Mouse (Mus musculus) kidney, embryonic 15.5 days (tissue): ENCODE measurements at regions not wholly inside any gene's neighbourhood (a gene's known extent, or its start where the extent isn't known, plus 50 kb on each side); places are given as distances from the start of the nearest gene placed in this dataset.

ENCODE experiments used
- ATAC-seq: fragments of 200-750 bp; cut with Nextera tagmentation; replicated peaks from 2 replicates; pipeline ENCODE4 v1.8.0; 2017; ENCODE audit warnings: moderate TSS enrichment; ENCODE audit not compliant: low FRiP score
- H3K27ac ChIP-seq: fragments of 300-500 bp; sonication (generic); 2 replicates; pipeline ENCODE4 v1.5.1; 2015; ENCODE audit warnings: mild to moderate bottlenecking, inconsistent platforms
- H3K27me3 ChIP-seq: fragments of 300-500 bp; sonication (generic); 2 replicates; pipeline ENCODE4 v1.6.1; 2015; ENCODE audit warnings: inconsistent platforms
- H3K36me3 ChIP-seq: fragments of 300-500 bp; sonication (generic); 2 replicates; pipeline ENCODE4 v1.6.1; 2015; ENCODE audit warnings: inconsistent platforms
- H3K4me1 ChIP-seq: fragments of 300-500 bp; sonication (generic); 2 replicates; pipeline ENCODE4 v1.6.1; 2015; ENCODE audit warnings: inconsistent platforms
- H3K4me2 ChIP-seq: fragments of 300-500 bp; sonication (generic); 2 replicates; pipeline ENCODE4 v1.6.1; 2015; ENCODE audit warnings: moderate library complexity, mild to moderate bottlenecking, inconsistent platforms
- H3K4me3 ChIP-seq: fragments of 300-500 bp; sonication (generic); replicated peaks from 2 replicates; pipeline ENCODE4 v1.5.1; 2015; ENCODE audit warnings: mild to moderate bottlenecking, inconsistent platforms
- H3K9ac ChIP-seq: fragments of 300-500 bp; sonication (generic); 2 replicates; pipeline ENCODE4 v1.6.1; 2015; ENCODE audit warnings: mild to moderate bottlenecking, inconsistent platforms
- H3K9me3 ChIP-seq: fragments of 300-500 bp; sonication (generic); replicated peaks from 2 replicates; pipeline ENCODE4 v1.6.1; 2016; ENCODE audit warnings: inconsistent platforms
- WGBS: fragments of 180-500 bp; shearing (Covaris S2); methylation state at CpG from one replicate; pipeline ENCODE4 v1.1.7; 2015; ENCODE audit warnings: mixed read lengths; 5-methylcytosine and 5-hydroxymethylcytosine counted together

DNA sequence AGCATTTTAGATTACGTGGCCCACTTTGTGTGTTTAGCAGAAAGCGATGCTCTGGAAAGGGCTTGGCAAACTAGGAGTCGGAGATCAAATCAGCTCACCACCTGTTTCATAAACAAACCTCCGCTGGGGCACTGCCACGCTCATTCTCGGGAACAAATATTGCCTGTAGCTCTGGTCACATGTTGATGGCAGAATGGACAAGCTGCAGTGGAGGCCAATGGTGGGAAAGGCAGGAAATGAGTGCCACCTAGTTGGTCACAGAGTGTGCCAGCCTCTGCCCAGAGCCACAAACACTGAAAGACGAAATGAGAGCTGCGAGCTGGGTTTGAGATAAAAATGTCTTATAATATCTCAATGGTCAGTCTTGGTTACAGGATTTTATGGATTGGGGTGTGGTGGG is 259.2 kb upstream of the Csf3r start:
- H3K27ac ChIP-seq: no peak overlapping the region
- H3K9me3 ChIP-seq: no peaks in the 10 kb centered on the region
- H3K36me3 ChIP-seq: no peaks in the 10 kb centered on the region
- no peak for ATAC-seq
- H3K4me1 ChIP-seq: no peaks in the 10 kb centered on the region
- no peak overlapping the region for H3K4me2 ChIP-seq
- H3K9ac ChIP-seq: no peak overlapping the region
- 79% methylated on average over 8 of the region's 8 CpGs for WGBS
- no peaks in the 10 kb centered on the region for H3K27me3 ChIP-seq
- H3K4me3 ChIP-seq: no peak overlapping the region

DNA sequence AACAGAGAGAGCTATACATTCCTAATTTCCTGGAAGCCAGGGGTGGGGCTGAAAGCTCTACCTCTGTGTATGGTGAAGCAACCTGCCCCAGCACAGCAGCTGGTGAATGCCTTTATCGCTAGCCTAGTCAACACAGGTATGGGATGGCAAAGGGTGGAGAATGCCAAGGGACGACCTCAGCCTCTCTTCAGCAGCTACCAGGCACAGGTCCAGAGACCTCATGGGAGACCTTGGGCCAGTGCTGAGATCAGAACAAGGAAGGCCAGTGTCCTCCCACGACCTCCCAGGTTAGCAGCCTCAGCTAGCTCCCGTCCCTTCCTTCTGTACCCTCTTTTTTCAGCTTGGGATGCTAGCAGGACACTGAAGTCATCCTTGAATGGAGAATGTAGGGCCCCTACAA is 247.2 kb upstream of the Csf3r start:
- ATAC-seq: no peak
- Histone ChIP-seq H3K9ac (no peak overlapping the region), H3K4me1 (peaks cover 10% of the 10 kb centered on the region), H3K4me3 (no peak overlapping the region), H3K27me3 (no peaks in the 10 kb centered on the region; the same call in 1 of the 2 replicates), H3K36me3 (no peaks in the 10 kb centered on the region), H3K4me2 (no peak overlapping the region), H3K27ac (no peak overlapping the region), H3K9me3 (no peaks in the 10 kb centered on the region)
- 83% methylated on average over 4 of the region's 4 CpGs for WGBS

DNA sequence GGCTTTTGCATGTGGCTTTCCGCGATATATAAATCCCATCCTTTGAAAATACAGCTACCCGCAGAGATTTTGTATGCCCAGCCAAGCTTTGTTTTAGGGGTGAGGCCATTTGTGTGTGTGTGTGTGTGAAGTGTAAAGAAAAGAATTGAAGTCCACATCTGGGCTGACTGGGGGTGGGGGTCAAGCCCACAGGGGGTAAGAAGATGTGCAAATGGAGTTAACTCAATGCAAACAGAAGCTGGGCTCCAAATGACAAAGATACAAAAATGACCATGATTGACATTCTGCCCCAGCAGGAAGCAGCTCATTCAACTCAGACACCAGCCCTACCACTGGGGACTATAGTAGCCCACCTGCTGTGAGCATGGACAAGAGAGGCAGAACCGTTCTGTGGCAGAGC is 244.2 kb upstream of the Csf3r start:
- no peaks in the 10 kb centered on the region for H3K9me3 ChIP-seq
- ATAC-seq: no peak

DNA sequence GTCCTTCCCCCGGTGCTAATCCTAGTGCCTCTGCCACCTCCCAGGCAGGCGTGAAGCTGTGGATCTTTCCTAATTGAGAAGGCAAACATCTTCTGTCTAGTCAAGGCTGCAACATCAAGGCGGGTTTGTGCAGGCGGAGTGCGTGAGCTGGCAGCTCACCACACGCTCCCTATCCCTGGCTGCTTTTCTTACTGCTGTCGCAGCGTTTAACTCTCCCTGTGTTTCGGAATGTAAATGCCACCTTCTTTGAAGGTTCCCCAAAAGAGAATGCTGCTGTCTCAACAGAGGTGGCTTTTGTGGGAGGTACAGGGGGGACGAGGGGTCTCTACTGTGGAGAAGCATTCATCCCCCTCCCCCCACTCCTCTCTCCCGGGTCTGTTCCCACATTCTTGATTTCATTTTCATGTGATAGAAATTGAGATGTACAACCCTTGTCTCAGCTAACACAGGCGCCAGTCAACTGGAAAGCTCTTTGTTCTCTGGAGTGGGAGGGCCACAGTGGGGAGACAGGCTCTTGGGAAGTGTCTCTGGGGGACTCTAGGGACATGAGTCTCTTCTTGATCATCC is 243.3 kb upstream of the Csf3r start:
- Histone ChIP-seq H3K9me3 (no peaks in the 10 kb centered on the region), H3K36me3 (no peaks in the 10 kb centered on the region), H3K9ac (no peak overlapping the region), H3K4me1 (peaks cover 10% of the 10 kb centered on the region), H3K4me3 (no peak overlapping the region), H3K27ac (no peak overlapping the region), H3K27me3 (no peaks in the 10 kb centered on the region; the same call in 1 of the 2 replicates), H3K4me2 (0 out of 2 replicates have a peak overlapping the region, but pooled peaks have one; percentile 8)
- no peak for ATAC-seq
- 7% methylated on average over 12 of the region's 12 CpGs for WGBS

More for the DNA sequence above, 244.2 kb upstream of the Csf3r start:
- Histone ChIP-seq H3K9ac (no peak overlapping the region), H3K27me3 (no peaks in the 10 kb centered on the region; the same call in 1 of the 2 replicates), H3K4me2 (no peak overlapping the region), H3K27ac (no peak overlapping the region), H3K36me3 (no peaks in the 10 kb centered on the region), H3K4me3 (no peak overlapping the region), H3K4me1 (peaks cover 10% of the 10 kb centered on the region)
- WGBS: 70% methylated on average over 4 of the region's 4 CpGs

DNA sequence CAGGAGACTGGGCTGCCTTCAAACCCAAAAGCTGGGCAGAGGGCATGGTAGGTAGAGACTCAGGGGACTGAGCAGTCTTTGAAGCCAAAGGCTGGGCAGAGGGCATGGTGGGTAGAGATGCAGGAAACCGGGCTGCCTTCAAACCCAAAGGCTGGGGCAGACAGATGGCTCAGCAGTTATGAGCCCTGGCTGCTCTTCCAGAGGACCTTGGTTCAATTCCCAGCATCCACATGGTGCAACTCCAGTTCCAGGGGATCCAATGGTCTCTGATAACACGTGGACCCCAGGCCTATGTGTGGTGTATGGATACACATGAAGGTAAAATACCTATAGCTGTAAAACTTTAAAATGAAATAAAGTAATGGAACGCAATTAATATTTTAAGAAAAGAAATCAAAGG is 242.0 kb upstream of the Csf3r start:
- H3K36me3 ChIP-seq: no peaks in the 10 kb centered on the region
- no peak for ATAC-seq
- WGBS: 75% methylated on average over 3 of the region's 3 CpGs
- no peak overlapping the region for H3K4me3 ChIP-seq
- H3K4me1 ChIP-seq: peaks cover 10% of the 10 kb centered on the region
- no peak overlapping the region for H3K4me2 ChIP-seq
- H3K27me3 ChIP-seq: no peaks in the 10 kb centered on the region; the same call in 1 of the 2 replicates
- H3K9me3 ChIP-seq: no peaks in the 10 kb centered on the region
- no peak overlapping the region for H3K9ac ChIP-seq
- H3K27ac ChIP-seq: no peak overlapping the region

DNA sequence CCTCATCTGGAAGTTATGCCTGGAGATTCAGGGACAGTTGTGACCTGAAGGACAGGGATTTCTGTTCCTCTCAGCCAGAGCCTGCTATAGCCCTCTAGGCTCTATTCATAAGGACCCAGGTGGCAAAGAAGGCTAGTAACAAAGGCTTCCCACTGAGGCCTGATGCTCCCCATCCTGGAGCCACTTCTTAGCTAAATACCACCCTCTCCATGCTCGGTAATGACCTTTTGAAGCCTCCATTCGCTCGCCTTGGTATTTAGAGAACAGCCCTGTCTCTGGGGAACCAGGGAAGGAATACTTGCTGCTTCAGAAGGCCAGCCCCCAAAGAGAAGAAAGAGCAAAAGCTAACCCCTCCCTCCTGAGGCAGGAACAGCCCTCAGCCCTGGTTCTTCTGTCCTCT is 238.3 kb upstream of the Csf3r start:
- Histone ChIP-seq H3K4me2 (no peak overlapping the region), H3K9me3 (no peaks in the 10 kb centered on the region), H3K4me1 (peaks cover 4% of the 10 kb centered on the region), H3K4me3 (no peak overlapping the region), H3K9ac (no peak overlapping the region), H3K27me3 (no peaks in the 10 kb centered on the region; the same call in 1 of the 2 replicates), H3K27ac (no peak overlapping the region), H3K36me3 (no peaks in the 10 kb centered on the region)
- WGBS: 21% methylated on average over 3 of the region's 3 CpGs
- no peak for ATAC-seq

DNA sequence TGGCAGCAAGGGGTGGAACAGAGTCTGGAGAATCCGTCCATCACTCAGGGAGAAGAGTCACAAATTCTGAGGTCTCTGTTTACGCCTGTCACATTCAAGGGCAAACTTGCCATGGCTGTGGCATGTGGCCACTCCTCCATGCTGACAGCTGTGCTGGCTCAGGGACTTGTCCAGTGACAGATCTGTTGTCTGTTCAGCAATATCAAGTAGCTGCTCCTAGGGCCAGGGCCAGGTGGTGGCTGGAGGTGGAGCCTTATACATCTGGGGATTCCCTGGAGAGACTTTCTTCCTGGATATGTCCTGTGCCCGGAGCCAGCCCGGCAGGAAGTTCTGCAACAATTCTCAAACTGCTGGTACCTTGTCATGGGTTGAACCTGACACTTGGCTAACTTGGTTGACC is 229.7 kb upstream of the Csf3r start:
- WGBS: 46% methylated on average over 4 of the region's 4 CpGs

DNA sequence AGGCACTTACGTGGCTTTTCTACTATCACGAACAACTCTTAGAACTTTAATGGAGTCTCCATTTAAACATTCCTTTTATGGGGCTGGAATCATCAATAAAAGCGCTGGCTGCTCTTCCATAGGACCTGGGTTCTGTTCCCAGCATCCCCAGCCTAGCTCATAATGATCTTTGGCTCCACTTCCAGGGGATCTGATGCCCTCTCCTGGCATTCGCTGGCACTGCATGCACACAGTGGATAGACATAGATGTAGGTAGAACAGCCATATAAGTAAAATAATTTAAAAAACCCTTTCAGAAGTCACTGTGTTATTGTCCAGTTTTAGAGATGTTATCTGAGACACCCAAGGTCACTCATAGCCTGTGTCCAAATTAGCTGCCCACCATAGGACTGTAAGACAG is 216.4 kb upstream of the Csf3r start:
- no peaks in the 10 kb centered on the region for H3K9me3 ChIP-seq
- no peaks in the 10 kb centered on the region for H3K36me3 ChIP-seq
- H3K9ac ChIP-seq: no peak overlapping the region
- H3K27ac ChIP-seq: no peak overlapping the region
- 94% methylated on average over 4 of the region's 4 CpGs for WGBS
- ATAC-seq: no peak
- peaks cover 10% of the 10 kb centered on the region for H3K4me1 ChIP-seq
- peaks cover 10% of the 10 kb centered on the region; the same call in 1 of the 2 replicates for H3K27me3 ChIP-seq
- no peak overlapping the region for H3K4me2 ChIP-seq
- no peak overlapping the region for H3K4me3 ChIP-seq

More for the DNA sequence above, 229.7 kb upstream of the Csf3r start:
- H3K4me1 ChIP-seq: no peaks in the 10 kb centered on the region
- ATAC-seq: peak; percentile 60; the same call in 1 of the 2 replicates
- no peaks in the 10 kb centered on the region for H3K27me3 ChIP-seq
- no peak overlapping the region for H3K4me3 ChIP-seq
- no peak overlapping the region for H3K4me2 ChIP-seq
- H3K9ac ChIP-seq: no peak overlapping the region
- no peak overlapping the region for H3K27ac ChIP-seq
- no peaks in the 10 kb centered on the region for H3K36me3 ChIP-seq
- H3K9me3 ChIP-seq: no peaks in the 10 kb centered on the region

DNA sequence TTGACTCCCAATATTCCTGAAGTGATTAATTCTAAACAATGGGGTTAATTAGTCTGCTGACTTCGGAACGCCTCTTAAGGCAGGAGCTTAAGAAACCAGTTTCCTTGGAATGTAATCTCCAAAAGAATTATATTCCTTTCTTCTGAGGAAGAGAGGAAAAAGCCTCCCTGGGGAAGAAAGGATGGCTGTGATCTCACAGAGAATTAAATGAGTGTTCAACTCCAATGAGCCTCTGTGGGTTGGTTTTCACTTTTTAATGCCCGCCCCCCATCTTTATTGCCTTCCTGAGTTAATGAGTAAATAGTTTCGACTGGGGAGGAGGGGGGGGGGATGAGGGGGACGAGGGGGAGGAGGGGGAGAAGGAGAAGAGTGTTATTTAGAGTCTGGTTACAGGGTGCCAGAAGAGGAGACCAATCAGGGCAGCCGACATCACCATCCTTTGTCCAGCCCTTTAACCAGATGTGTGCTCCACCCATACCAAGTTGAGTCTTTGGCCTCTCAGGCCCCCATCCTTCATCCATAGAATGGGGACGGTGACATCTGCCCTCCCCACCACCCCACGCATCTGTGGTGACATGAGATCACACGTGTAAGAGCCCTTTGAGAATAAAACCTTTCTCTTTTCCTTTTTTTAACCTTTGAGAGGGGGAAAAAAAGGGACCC is 214.8 kb upstream of the Csf3r start:
- Histone ChIP-seq H3K4me3 (no peak overlapping the region), H3K4me1 (peaks cover 10% of the 10 kb centered on the region), H3K27me3 (peaks cover 6% of the 10 kb centered on the region; the same call in 1 of the 2 replicates), H3K36me3 (no peaks in the 10 kb centered on the region), H3K27ac (no peak overlapping the region), H3K4me2 (no peak overlapping the region), H3K9me3 (no peaks in the 10 kb centered on the region), H3K9ac (no peak overlapping the region)
- peak; percentile 74 for ATAC-seq
- WGBS: 10% methylated on average over 9 of the region's 9 CpGs

DNA sequence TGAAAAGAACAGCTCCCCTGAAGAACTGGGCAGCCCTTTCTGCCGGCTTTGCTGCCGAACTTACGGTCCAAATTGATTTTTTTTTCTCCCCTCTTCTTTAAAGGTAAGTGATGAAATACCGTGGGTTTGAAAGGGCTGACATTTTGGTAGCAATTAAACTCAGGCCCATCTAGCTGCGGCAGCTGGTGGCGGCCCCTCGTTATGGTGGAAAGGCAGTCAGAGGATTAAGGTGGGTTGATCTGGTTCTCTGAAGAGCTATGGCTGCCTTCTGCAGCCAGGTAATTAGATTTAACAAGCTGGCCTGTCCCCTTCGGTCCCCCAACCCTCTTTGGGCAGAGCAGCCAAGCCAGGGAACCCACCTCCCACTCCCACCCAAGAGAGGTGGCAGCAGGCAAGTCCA is 214.1 kb upstream of the Csf3r start:
- Histone ChIP-seq H3K4me2 (no peak overlapping the region), H3K9me3 (no peaks in the 10 kb centered on the region), H3K36me3 (no peaks in the 10 kb centered on the region), H3K4me1 (peaks cover 10% of the 10 kb centered on the region), H3K9ac (no peak overlapping the region), H3K27ac (no peak overlapping the region), H3K4me3 (no peak overlapping the region), H3K27me3 (peaks cover 5% of the 10 kb centered on the region; the same call in 1 of the 2 replicates)
- ATAC-seq: no peak
- WGBS: 36% methylated on average over 8 of the region's 8 CpGs

DNA sequence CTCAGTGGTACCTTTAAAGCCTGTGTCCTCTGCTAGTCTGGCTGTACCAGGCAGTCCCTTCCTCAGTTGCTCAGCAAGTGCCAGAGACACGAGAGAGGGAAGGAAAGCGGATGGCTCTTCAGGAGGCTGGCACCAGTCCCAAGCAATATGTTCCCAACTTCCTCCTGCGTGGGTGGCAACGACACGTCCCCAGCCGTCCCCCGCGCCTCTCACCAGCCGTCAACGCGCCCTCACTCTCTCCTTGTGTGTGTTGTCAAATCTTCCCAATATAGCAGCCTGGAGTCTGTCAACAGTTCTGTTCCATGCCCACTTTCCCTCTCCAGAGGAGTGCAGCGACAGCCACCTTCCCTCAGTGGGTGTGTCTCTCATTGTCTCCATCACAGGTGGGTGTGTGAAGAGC is 210.0 kb upstream of the Csf3r start:
- H3K27me3 ChIP-seq: peaks cover 27% of the 10 kb centered on the region
- H3K27ac ChIP-seq: no peak overlapping the region
- H3K4me1 ChIP-seq: peaks cover 5% of the 10 kb centered on the region
- WGBS: 70% methylated on average over 12 of the region's 12 CpGs
- no peak overlapping the region for H3K4me2 ChIP-seq
- no peak overlapping the region for H3K9ac ChIP-seq
- H3K36me3 ChIP-seq: no peaks in the 10 kb centered on the region
- ATAC-seq: no peak
- H3K9me3 ChIP-seq: no peaks in the 10 kb centered on the region
- no peak overlapping the region for H3K4me3 ChIP-seq

DNA sequence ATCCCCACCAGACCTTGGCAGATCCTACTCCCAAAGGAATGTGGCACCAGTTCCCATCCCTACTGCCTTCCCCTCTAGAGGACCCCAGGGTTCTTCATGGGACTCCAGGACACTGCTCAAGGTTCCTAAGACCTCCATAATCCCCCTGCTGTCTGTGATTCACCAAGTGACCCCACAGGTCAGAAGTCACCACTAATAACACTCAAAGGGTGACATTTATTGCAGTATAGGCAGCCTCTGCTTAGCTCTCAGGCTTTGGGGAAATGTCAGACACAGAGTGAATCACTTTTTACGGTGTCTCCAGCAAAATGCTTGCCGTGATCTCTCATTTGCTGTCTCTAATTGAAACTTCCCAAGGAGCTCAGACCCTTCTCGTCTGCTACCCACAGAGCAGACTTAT is 209.1 kb upstream of the Csf3r start:
- Histone ChIP-seq H3K27me3 (peaks cover 32% of the 10 kb centered on the region), H3K4me2 (no peak overlapping the region), H3K9me3 (no peaks in the 10 kb centered on the region), H3K27ac (no peak overlapping the region), H3K4me1 (no peaks in the 10 kb centered on the region), H3K4me3 (no peak overlapping the region), H3K36me3 (no peaks in the 10 kb centered on the region), H3K9ac (no peak overlapping the region)
- 13% methylated on average over 3 of the region's 3 CpGs for WGBS
- no peak for ATAC-seq

DNA sequence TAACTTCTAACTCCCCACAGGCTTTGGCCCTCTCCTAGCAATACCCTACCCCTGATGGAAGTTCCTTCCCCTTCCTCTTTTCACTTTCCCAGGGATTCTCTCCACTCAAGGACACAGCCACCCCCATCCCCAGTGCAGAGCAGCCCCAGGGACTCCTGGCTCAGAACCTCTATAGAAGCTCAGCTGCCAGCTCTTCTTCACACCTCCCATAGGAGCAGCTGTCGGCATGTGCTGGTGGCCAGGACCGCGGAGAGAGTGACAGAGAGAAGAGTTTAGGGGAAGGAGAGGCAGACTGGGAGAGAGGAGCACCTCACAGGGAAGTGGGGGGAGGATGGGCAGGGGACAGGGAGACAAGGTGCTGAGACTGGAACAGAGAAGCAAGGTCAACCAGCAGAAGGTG is 199.8 kb upstream of the Csf3r start:
- H3K27ac ChIP-seq: no peak overlapping the region

More for the DNA sequence above, 199.8 kb upstream of the Csf3r start:
- no peak overlapping the region for H3K4me2 ChIP-seq
- ATAC-seq: no peak
- H3K9me3 ChIP-seq: no peaks in the 10 kb centered on the region
- 35% methylated on average over 3 of the region's 3 CpGs for WGBS
- no peaks in the 10 kb centered on the region for H3K4me1 ChIP-seq
- no peak overlapping the region for H3K4me3 ChIP-seq
- no peaks in the 10 kb centered on the region for H3K36me3 ChIP-seq
- H3K27me3 ChIP-seq: peaks cover 3% of the 10 kb centered on the region
- H3K9ac ChIP-seq: no peak overlapping the region
